Mouse (Mus musculus) layer of hippocampus, postnatal 25 days (tissue): ENCODE results near the gene Brd9. TPM values are rescaled to one million over a fixed set of nuclear protein-coding genes. Genes with fewer than 3 reads are reported as not detected.

Source experiments
- DNase-seq, 2 experiments: peaks; one replicate each; pipeline ENCODE4 v3.0.0; 2022; ENCODE audit warnings: mixed read lengths in 2 of 2, low spot score in 1 of 2; ENCODE audit errors: extremely low spot score in 1 of 2
- total RNA-seq, 2 experiments: library from RNA; stranded (reverse); gene quantifications; 2 replicates each; pipeline ENCODE4 v1.2.3; 2021

Brd9 gene
- total RNA-seq: 100 to 1,000 TPM in 1 of 2 experiments, 10 to 100 TPM in 1; 93.1 to 126 TPM

- DNase-seq: peak; percentile 88 to 94
Measured at GRCm38 (mm10) chr13:73937321-73938176, at the start of gene Brd9, which contains the start of gene Trip13. Gene Brd9 (plus strand): TSS chr13:73937811. Gene Trip13 (minus strand): TSS chr13:73937784.

GRCm38 (mm10) chr13:73892493-73893178, 45.0 kb upstream of the Brd9 start:
- DNase-seq: no peak

- DNase-seq: no peak
Measured at GRCm38 (mm10) chr13:73897561-73897960, 40.0 kb upstream of the Brd9 start.

- no peak for DNase-seq
Measured at GRCm38 (mm10) chr13:73907136-73907535, 30.5 kb upstream of the Brd9 start.

GRCm38 (mm10) chr13:73907683-73908412, 29.8 kb upstream of the Brd9 start:
- peak in 1 of 2 experiments; percentile 59 for DNase-seq

- no peak for DNase-seq
Measured at GRCm38 (mm10) chr13:73913066-73913465, 24.5 kb upstream of the Brd9 start.

GRCm38 (mm10) chr13:73932201-73932600, 5.4 kb upstream of the Brd9 start:
- DNase-seq: no peak

GRCm38 (mm10) chr13:73936938-73937320, 682 bp upstream of the Brd9 start:
- DNase-seq: no peak

- no peak for DNase-seq
Measured at GRCm38 (mm10) chr13:73938177-73938560, 558 bp downstream of the Brd9 start.

GRCm38 (mm10) chr13:73939101-73939500, 1.5 kb downstream of the Brd9 start:
- DNase-seq: no peak

- no peak for DNase-seq
Measured at GRCm38 (mm10) chr13:73944606-73945005, 7.0 kb downstream of the Brd9 start.

- no peak for DNase-seq
Measured at GRCm38 (mm10) chr13:73953551-73954130, 16.0 kb downstream of the Brd9 start.

GRCm38 (mm10) chr13:73954666-73955065, 17.1 kb downstream of the Brd9 start:
- DNase-seq: no peak

- no peak for DNase-seq
Measured at GRCm38 (mm10) chr13:73955531-73955930, 17.9 kb downstream of the Brd9 start.

- DNase-seq: no peak
Measured at GRCm38 (mm10) chr13:73960117-73960652, 22.6 kb downstream of the Brd9 start.

- no peak for DNase-seq
Measured at GRCm38 (mm10) chr13:73961177-73961576, 23.6 kb downstream of the Brd9 start.

GRCm38 (mm10) chr13:73963551-73963950, 25.9 kb downstream of the Brd9 start, which contains the start of gene Zdhhc11:
Gene Zdhhc11 (plus strand): TSS chr13:73963851.
- no peak for DNase-seq

- DNase-seq: peak in 1 of 2 experiments; percentile 39
Measured at GRCm38 (mm10) chr13:73970545-73971448, 33.2 kb downstream of the Brd9 start.

GRCm38 (mm10) chr13:73974523-73974922, 36.9 kb downstream of the Brd9 start:
- no peak for DNase-seq
